Mouse (Mus musculus) heart, adult 2 months (tissue): ENCODE measurements around the gene Vmn2r19. TPM values are rescaled to one million over a fixed set of nuclear protein-coding genes. Genes with fewer than 3 reads are reported as not detected.
"Not testable (repeated sequence)": the region's sequence is repeated elsewhere in the genome, so short reads cannot be mapped to it uniquely, and the experiment has no call there.

Experiments used
- DNase-seq, 2 experiments: peaks; one replicate each; pipeline ENCODE4 v3.0.0; 2021
- H3K27ac ChIP-seq: fragments of 200-600 bp; 2 replicates; pipeline ENCODE4 v1.8.1; 2022
- H3K27me3 ChIP-seq: fragments of 200-500 bp; 2 replicates; pipeline ENCODE4 v1.6.1; 2012; ENCODE audit warnings: mild to moderate bottlenecking, low read length, inconsistent platforms, mixed read lengths; ENCODE audit not compliant: control insufficient read depth, insufficient read depth
- H3K36me3 ChIP-seq: fragments of 200-500 bp; 2 replicates; pipeline ENCODE4 v1.6.1; 2012; ENCODE audit warnings: low read length, inconsistent platforms; ENCODE audit not compliant: control insufficient read depth, insufficient read depth
- H3K4me1 ChIP-seq: fragments of 200-500 bp; 2 replicates; pipeline ENCODE4 v1.6.1; 2011; ENCODE audit warnings: low read length; ENCODE audit not compliant: control insufficient read depth, insufficient read depth
- H3K4me3 ChIP-seq: fragments of 200-600 bp; 2 replicates; pipeline ENCODE4 v1.8.1; 2022
- H3K79me2 ChIP-seq: fragments of 200-500 bp; replicated peaks from 2 replicates; pipeline ENCODE4 v1.6.1; 2012; ENCODE audit warnings: mild to moderate bottlenecking, inconsistent platforms, low read length, moderate library complexity, mixed read lengths; ENCODE audit not compliant: control insufficient read depth, insufficient read depth
- H3K9ac ChIP-seq: fragments of 200-500 bp; 2 replicates; pipeline ENCODE4 v1.6.1; 2012; ENCODE audit warnings: low read depth, mild to moderate bottlenecking, control low read depth, inconsistent platforms, low read length, mixed read lengths
- CTCF ChIP-seq: fragments of 200-600 bp; IDR thresholded peaks from 2 replicates; pipeline ENCODE4 v1.8.1; 2022; ENCODE audit warnings: antibody characterized with exemption, mild to moderate bottlenecking, moderate library complexity
- EP300 ChIP-seq: fragments of 200-500 bp; IDR thresholded peaks from 2 replicates; pipeline ENCODE4 v1.6.1; 2011; ENCODE audit warnings: low read depth, low read length, control low read depth; ENCODE audit not compliant: insufficient read depth
- POLR2A ChIP-seq: fragments of 200-500 bp; IDR thresholded peaks from 2 replicates; pipeline ENCODE4 v1.6.1; 2011; ENCODE audit warnings: mild to moderate bottlenecking, low read depth, low read length, control low read depth; ENCODE audit not compliant: insufficient read depth
- WGBS: fragments of 180-500 bp; shearing (Covaris S2); methylation state at CpG from one replicate; pipeline ENCODE4 v1.1.7; 2018; 5-methylcytosine and 5-hydroxymethylcytosine counted together
- intact Hi-C: fragments of 180-260 bp; cut with DNase I; formaldehyde crosslinking; loops from one replicate; pipeline ENCODE4 v1.15.1; 2025
- polyA plus RNA-seq: library from polyadenylated mRNA; depleted of rRNA; stranded (reverse); fragments of >200 nt; gene quantifications from 2 replicates; pipeline ENCODE4 v1.2.3, GENCODE M21; 2012; rRNA removed
- total RNA-seq, 2 experiments: library from RNA; stranded (reverse); gene quantifications; 2 replicates each; pipeline ENCODE4 v1.2.3; 2021

Gene Vmn2r19
- total and polyA plus RNA-seq, 3 experiments, result not detected

DNA sequence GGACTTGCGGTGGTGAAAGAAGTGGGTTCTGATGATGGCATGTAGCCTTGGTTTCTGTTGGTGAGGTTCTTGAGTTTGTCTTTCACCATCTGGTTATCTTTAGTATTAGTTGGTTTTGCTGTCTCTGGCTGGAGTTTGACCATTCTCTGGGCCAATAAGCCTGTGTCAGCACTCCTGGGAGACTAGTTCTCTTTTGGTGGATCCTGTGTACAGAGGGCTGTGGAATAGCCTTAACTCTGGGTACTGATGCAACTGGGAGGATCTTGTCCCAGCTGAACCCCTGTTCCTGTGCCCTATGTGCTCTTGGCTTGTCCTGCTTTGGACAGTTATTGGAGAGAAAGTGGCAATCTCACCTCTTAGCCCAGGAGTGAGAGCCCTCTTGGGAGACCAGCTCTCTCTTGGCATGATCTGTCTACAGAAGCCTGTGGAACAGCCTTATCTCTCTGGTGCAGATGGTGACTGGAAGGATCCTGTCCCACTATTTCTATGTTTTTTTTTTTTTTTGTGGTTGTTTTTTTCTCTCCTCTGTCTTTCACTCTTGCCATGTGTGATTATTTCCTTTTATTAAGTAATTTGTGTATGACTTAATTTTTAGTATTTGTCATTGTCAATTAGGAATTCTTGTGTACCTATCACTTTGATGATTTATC lies 15.3 kb upstream of the Vmn2r19 start:
- WGBS, result 82% methylated on average over 1 of the region's 1 CpGs
- no peak overlapping the region for H3K27ac ChIP-seq

GRCm38 (mm10) chr6:123293509-123293908 lies 14.6 kb upstream of the Vmn2r19 start:
- H3K36me3 ChIP-seq, H3K27ac ChIP-seq, H3K9ac ChIP-seq, H3K79me2 ChIP-seq, H3K4me1 ChIP-seq, H3K4me3 ChIP-seq, H3K27me3 ChIP-seq, intact Hi-C loops, DNase-seq: not testable (repeated sequence)
- 81% methylated on average over 11 of the region's 11 CpGs for WGBS

More for the DNA sequence above, 15.3 kb upstream of the Vmn2r19 start:
- DNase-seq, result no peak
- no peak overlapping the region for H3K4me3 ChIP-seq
- H3K79me2 ChIP-seq, result no peaks in the 10 kb centered on the region
- no peak overlapping the region for H3K9ac ChIP-seq
- H3K4me1 ChIP-seq, result no peaks in the 10 kb centered on the region
- H3K27me3 ChIP-seq, result no peaks in the 10 kb centered on the region
- intact Hi-C loops, result no loop called here
- no peaks in the 10 kb centered on the region for H3K36me3 ChIP-seq
- TF ChIP-seq EP300 (no peak), POLR2A (no peak), CTCF (no peak)

DNA sequence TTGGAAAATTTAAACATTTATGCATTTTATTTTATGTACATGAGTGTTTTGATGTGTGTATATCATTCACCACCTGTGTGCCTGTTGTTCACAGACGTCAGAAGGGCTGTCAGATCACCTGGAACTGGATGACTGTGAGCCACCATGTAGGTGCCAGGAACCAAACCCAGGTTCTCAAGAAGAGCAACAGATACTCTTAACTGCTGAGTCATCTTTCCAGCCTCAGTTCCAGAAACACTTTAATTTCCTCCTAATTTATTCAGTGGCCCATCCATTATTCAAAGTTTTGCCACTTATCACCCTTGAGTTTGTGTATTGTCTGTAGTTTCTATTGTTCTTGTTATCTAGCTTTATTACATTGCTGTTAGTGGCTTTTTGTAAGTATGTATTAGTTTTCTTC lies 11.4 kb upstream of the Vmn2r19 start:
- TF ChIP-seq POLR2A, result no peak
- 46% methylated on average over 1 of the region's 1 CpGs for WGBS
- no peaks in the 10 kb centered on the region for H3K79me2 ChIP-seq
- DNase-seq, result no peak
- H3K27me3 ChIP-seq, result no peaks in the 10 kb centered on the region
- no peaks in the 10 kb centered on the region for H3K4me1 ChIP-seq
- intact Hi-C loops, result no loop called here
- no peaks in the 10 kb centered on the region for H3K36me3 ChIP-seq
- no peak overlapping the region for H3K4me3 ChIP-seq
- H3K27ac ChIP-seq, result no peak overlapping the region
- no peak overlapping the region for H3K9ac ChIP-seq

DNA sequence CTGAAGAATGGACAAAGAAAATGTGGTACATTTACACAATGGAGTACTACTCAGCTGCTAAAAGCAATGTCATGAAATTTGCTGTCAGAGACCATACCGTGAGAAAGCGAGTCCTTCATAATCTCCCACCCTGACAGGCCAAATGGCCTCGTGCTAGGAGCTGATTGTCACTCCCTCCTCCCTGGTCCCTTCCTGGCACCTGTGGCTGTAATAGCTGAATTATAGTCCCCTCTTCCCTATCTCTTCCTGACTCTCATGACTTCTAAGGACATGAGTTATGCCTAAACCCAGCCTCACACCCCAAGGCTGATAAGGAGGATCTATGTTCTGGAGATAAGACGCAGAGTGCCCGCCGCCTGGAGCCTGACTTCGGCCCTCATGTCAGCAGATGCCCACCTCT lies 1.8 kb upstream of the Vmn2r19 start:
- H3K9ac ChIP-seq, intact Hi-C loops, H3K27ac ChIP-seq, DNase-seq, H3K36me3 ChIP-seq, H3K4me3 ChIP-seq, H3K4me1 ChIP-seq, H3K27me3 ChIP-seq, H3K79me2 ChIP-seq: not testable (repeated sequence)
- WGBS, result 62% methylated on average over 7 of the region's 7 CpGs

DNA sequence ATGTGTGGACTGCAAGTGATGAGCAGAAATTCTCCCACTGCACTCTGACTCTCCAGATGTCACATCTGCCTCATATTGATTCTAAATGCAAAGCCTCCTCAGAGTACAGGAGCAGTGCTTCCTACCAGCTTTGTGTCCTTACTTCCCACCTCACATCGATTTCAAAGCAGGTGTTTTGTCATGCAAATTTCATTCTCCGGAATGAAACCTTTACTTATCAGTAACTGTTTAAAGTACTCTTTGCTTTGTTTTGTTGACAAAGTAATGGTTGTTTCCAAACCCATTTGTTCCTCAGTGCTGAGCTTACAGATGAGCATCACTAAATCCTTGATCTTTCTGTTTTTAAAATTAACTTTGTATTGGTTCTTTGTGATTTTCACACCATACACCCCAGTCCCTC lies 24.4 kb downstream of the Vmn2r19 start:
- H3K27me3 ChIP-seq, result no peaks in the 10 kb centered on the region
- intact Hi-C loops, result no loop called here
- H3K27ac ChIP-seq, result no peak overlapping the region
- H3K4me1 ChIP-seq, result no peaks in the 10 kb centered on the region
- no peaks in the 10 kb centered on the region for H3K36me3 ChIP-seq
- no peaks in the 10 kb centered on the region for H3K79me2 ChIP-seq
- no peak for DNase-seq
- no peak overlapping the region for H3K9ac ChIP-seq
- H3K4me3 ChIP-seq, result no peak overlapping the region
- TF ChIP-seq CTCF (no peak), POLR2A (no peak)
- WGBS, result 42% methylated on average over 2 of the region's 2 CpGs

GRCm38 (mm10) chr6:123340093-123340492 lies 32.0 kb downstream of the Vmn2r19 start:
- intact Hi-C loops, result no loop called here
- H3K27me3 ChIP-seq, result no peaks in the 10 kb centered on the region
- H3K4me1 ChIP-seq, result no peaks in the 10 kb centered on the region

DNA sequence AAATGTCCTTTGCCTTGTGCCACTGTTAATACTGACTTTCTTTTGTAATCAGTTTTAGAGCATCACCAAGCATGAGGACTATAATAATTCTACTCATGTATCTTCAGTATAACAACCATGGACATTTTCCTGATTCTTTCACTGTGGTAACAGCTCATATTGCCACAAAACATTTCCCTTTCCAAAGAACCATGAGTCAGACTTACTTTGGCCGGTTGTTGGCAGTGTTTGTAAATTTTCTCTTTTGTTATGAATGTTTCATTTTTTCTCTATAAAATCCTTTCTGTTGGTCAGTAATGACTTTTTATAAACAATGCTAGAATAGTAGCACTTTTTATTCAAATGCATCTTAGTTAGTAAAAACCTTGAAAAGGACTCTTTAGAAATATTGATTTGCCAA lies 38.0 kb downstream of the Vmn2r19 start:
- Histone ChIP-seq H3K9ac (no peak overlapping the region), H3K79me2 (no peaks in the 10 kb centered on the region), H3K4me3 (no peak overlapping the region), H3K4me1 (no peaks in the 10 kb centered on the region), H3K27me3 (no peaks in the 10 kb centered on the region), H3K36me3 (no peaks in the 10 kb centered on the region), H3K27ac (no peak overlapping the region)
- no peak for DNase-seq
- intact Hi-C loops, result no loop called here
- TF ChIP-seq CTCF (no peak), EP300 (no peak), POLR2A (no peak)
- WGBS, result 80% methylated on average over 1 of the region's 1 CpGs

More at GRCm38 (mm10) chr6:123340093-123340492, 32.0 kb downstream of the Vmn2r19 start:
- no peak overlapping the region for H3K4me3 ChIP-seq
- TF ChIP-seq POLR2A (no peak), EP300 (no peak), CTCF (0 out of 2 replicates have a peak, but pooled peaks have one; percentile 13)
- no peak overlapping the region for H3K27ac ChIP-seq
- no peaks in the 10 kb centered on the region for H3K36me3 ChIP-seq
- no peaks in the 10 kb centered on the region for H3K79me2 ChIP-seq
- H3K9ac ChIP-seq, result no peak overlapping the region
- no peak for DNase-seq

Other genes with a start within 250 kb of the Vmn2r19 start
- gene Clec4a2, start 201.9 kb upstream of the Vmn2r19 start, total RNA-seq, result 1 to 10 TPM; 1.6 to 2.0 TPM
- 1.5 TPM in 2 replicates for gene Clec4a2, start 201.9 kb upstream of the Vmn2r19 start, polyA plus RNA-seq
- gene Clec4b2, start 135.4 kb upstream of the Vmn2r19 start, total RNA-seq, result not detected
- gene Clec4b2, start 135.4 kb upstream of the Vmn2r19 start, polyA plus RNA-seq, result not detected in 2 replicates
- 1 to 10 TPM in 1 of 2 experiments, under 1 TPM in 1; 0.89 to 1.3 TPM for gene Clec4n, start 78.5 kb upstream of the Vmn2r19 start, total RNA-seq
- 0.76 and 1.6 TPM in 2 replicates for gene Clec4n, start 78.5 kb upstream of the Vmn2r19 start, polyA plus RNA-seq
- gene Clec4d, start 46.2 kb upstream of the Vmn2r19 start, total RNA-seq, result 1 to 10 TPM in 1 of 2 experiments, under 1 TPM in 1; 0.68 to 1.1 TPM
- gene Clec4d, start 46.2 kb upstream of the Vmn2r19 start, polyA plus RNA-seq, result 0.32 and 0.64 TPM in 2 replicates
- under 1 TPM; 0.13 to 0.75 TPM for gene Clec4e, start 18.5 kb upstream of the Vmn2r19 start, total RNA-seq
- gene Clec4e, start 18.5 kb upstream of the Vmn2r19 start, polyA plus RNA-seq, result 0.08 and 0.09 TPM in 2 replicates
- not detected for gene Vmn2r20, start 109.8 kb downstream of the Vmn2r19 start, total RNA-seq
- gene Vmn2r20, start 109.8 kb downstream of the Vmn2r19 start, polyA plus RNA-seq, result not detected in 2 replicates
- gene Vmn2r21, start 225.1 kb downstream of the Vmn2r19 start, total RNA-seq, result not detected
- gene Vmn2r21, start 225.1 kb downstream of the Vmn2r19 start, polyA plus RNA-seq, result not detected in 2 replicates